Mouse (Mus musculus) ES-E14 (cell line): ENCODE results near the gene Olfr522. TPM values are rescaled to one million over a fixed set of nuclear protein-coding genes. Genes with fewer than 3 reads are reported as not detected.
A peak's percentile ranks its signal among the peaks of the same experiment; 100 is the strongest.

Experiments used
- DNase-seq: peaks from one replicate; pipeline ENCODE4 v3.0.0-alpha.2; 2013; ENCODE audit warnings: low read depth, low spot score
- H3K27ac ChIP-seq: 2 replicates; pipeline ENCODE4 v1.5.1; 2012; ENCODE audit warnings: low read depth, mild to moderate bottlenecking, low read length, moderate library complexity, mixed read lengths; ENCODE audit not compliant: poor library complexity, insufficient read depth, severe bottlenecking
- H3K36me3 ChIP-seq: 2 replicates; pipeline ENCODE4 v1.6.1; 2012; ENCODE audit warnings: mild to moderate bottlenecking, low read length, moderate library complexity, mixed read lengths; ENCODE audit not compliant: control insufficient read depth, poor library complexity, insufficient read depth, severe bottlenecking
- H3K4me1 ChIP-seq, 2 experiments: fragments of 150-350 bp in 1 of 2; sonication (generic) in 1 of 2; 2 replicates each; pipeline ENCODE4 v1.6.1; 2012; ENCODE audit warnings: low read length in 2 of 2, mild to moderate bottlenecking in 1 of 2, mixed read lengths in 1 of 2; ENCODE audit not compliant: control insufficient read depth in 2 of 2, insufficient read depth in 2 of 2, poor library complexity in 1 of 2
- H3K4me3 ChIP-seq, 2 experiments: fragments of 150-350 bp in 1 of 2; sonication (generic) in 1 of 2; 2 replicates each; pipeline ENCODE4 v1.5.1; 2012; ENCODE audit warnings: low read length in 2 of 2, low read depth in 1 of 2, mild to moderate bottlenecking in 1 of 2, mixed read lengths in 1 of 2; ENCODE audit not compliant: insufficient read depth in 1 of 2, poor library complexity in 1 of 2, severe bottlenecking in 1 of 2
- H3K9ac ChIP-seq: 2 replicates; pipeline ENCODE4 v1.6.1; 2012; ENCODE audit warnings: low read depth, mild to moderate bottlenecking, low read length, mixed read lengths; ENCODE audit not compliant: poor library complexity, insufficient read depth, severe bottlenecking
- H3K9me3 ChIP-seq: fragments of 150-350 bp; sonication (generic); 2 replicates; pipeline ENCODE4 v1.6.1; 2012; ENCODE audit warnings: low read depth, mild to moderate bottlenecking, low read length; ENCODE audit not compliant: control insufficient read depth, insufficient read depth
- CHD2 ChIP-seq: IDR thresholded peaks from 2 replicates; pipeline ENCODE4 v1.6.1; 2014; ENCODE audit warnings: mild to moderate bottlenecking, low read depth, low read length, inconsistent platforms
- HCFC1 ChIP-seq: IDR thresholded peaks from 2 replicates; pipeline ENCODE4 v1.6.1; 2012; ENCODE audit warnings: low read length, inconsistent platforms, borderline replicate concordance; ENCODE audit not compliant: insufficient read depth
- MAFK ChIP-seq: IDR thresholded peaks from 2 replicates; pipeline ENCODE4 v1.6.1; 2014; ENCODE audit warnings: mild to moderate bottlenecking, low read depth, low read length, inconsistent platforms; ENCODE audit not compliant: insufficient read depth
- ZC3H11A ChIP-seq: IDR thresholded peaks from 2 replicates; pipeline ENCODE4 v1.6.1; 2012; ENCODE audit warnings: low read depth, mild to moderate bottlenecking, inconsistent platforms, low read length, borderline replicate concordance
- ZNF384 ChIP-seq: IDR thresholded peaks from 2 replicates; pipeline ENCODE4 v1.6.1; 2012; ENCODE audit warnings: low read depth, low read length, inconsistent platforms
- in situ Hi-C, 2 experiments: fragments of 600-800 bp; cut with MboI; formaldehyde crosslinking; loops; one replicate each; pipeline ENCODE4 v1.15.1; 2025; ENCODE audit warnings: low sequenced_read_pairs in 2 of 2, inconsistent platforms in 1 of 2; ENCODE audit not compliant: unreplicated experiment in 2 of 2
- total RNA-seq: library from RNA; depleted of rRNA; stranded (reverse); fragments of 300-350 nt; gene quantifications from 2 replicates; pipeline ENCODE4 v1.2.3, GENCODE M21; 2012; rRNA removed

Olfr522 gene
- total RNA-seq, 1 experiment, result not detected

DNA sequence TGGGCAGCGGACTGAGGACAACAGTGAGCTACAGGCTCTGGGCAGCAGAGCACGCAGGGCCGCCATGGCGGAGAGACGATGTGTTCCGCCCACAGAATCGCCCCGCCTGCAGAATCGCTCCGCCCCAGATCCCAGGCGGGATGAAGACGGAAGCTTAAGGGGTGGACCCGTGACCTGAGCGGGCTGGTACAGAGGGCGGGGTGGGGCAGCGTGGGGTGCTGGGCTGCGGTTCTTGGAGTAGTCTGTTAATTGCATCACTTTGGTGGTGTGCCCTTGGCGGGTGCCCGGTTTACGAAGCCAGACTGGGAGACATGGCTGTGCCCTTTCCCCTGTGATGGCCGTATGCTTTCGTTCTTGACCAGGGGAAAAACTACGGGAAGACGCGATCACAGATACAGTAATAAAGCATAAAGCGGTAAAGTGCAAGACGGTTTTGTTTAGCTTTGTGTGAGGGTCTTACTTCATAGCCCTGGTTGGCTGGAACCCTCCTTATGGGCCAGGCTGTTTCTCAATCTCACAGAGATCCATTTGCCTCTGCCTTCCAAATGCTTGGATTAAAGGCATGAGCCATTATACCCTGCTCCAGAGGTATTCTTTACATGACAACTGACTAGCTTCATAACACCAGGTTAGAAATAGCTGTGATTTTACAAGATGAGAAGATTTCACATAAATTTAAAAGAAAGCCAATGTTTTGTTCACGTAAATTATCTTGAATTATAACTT is 48.1 kb downstream of the Olfr522 start, which contains the start of gene Echs1:
Echs1 (minus strand) TSS at position 148 of the 726 bp plus-strand sequence.
- DNase-seq, result peak; percentile 83
- peak within 1 kb of the TSS; percentile 90 to 98 for H3K4me3 ChIP-seq
- in situ Hi-C loops, result no loop called here

GRCm38 (mm10) chr7:140115583-140116328 is 48.8 kb downstream of the Olfr522 start, which contains the start of gene Paox:
Paox (plus strand) TSS chr7:140115799.
- peaks cover 14% of the 10 kb centered on the region; the same call in 1 of the 2 replicates for H3K36me3 ChIP-seq
- H3K9ac ChIP-seq, result peak within 1 kb of the TSS; percentile 92
- H3K4me3 ChIP-seq, result peak within 1 kb of the TSS; percentile 90 to 98
- H3K9me3 ChIP-seq, result no peaks in the 10 kb centered on the region
- TF ChIP-seq ZNF384 (no peak), HCFC1 (no peak), CHD2 (no peak), MAFK (no peak), ZC3H11A (no peak)
- in situ Hi-C loops, result no loop called here
- peak; percentile 69 for DNase-seq
- 0 out of 4 replicates have a peak, but pooled peaks cover 1 to 2% of the 10 kb centered on the region in 2 experiments for H3K4me1 ChIP-seq
- H3K27ac ChIP-seq, result peak within 1 kb of the TSS; percentile 71; the same call in 1 of the 2 replicates

More for the DNA sequence above, 48.1 kb downstream of the Olfr522 start, which contains the start of gene Echs1:
- H3K27ac ChIP-seq, result peak within 1 kb of the TSS; percentile 71; the same call in 1 of the 2 replicates
- H3K9me3 ChIP-seq, result no peaks in the 10 kb centered on the region
- peaks cover 10% of the 10 kb centered on the region; the same call in 1 of the 2 replicates for H3K36me3 ChIP-seq
- H3K4me1 ChIP-seq, result 0 out of 4 replicates have a peak, but pooled peaks cover 1 to 4% of the 10 kb centered on the region in 2 experiments
- TF ChIP-seq HCFC1 (no peak), MAFK (0 out of 2 replicates have a peak, but pooled peaks have one; percentile 20), CHD2 (no peak)
- H3K9ac ChIP-seq, result peak within 1 kb of the TSS; percentile 92

DNA sequence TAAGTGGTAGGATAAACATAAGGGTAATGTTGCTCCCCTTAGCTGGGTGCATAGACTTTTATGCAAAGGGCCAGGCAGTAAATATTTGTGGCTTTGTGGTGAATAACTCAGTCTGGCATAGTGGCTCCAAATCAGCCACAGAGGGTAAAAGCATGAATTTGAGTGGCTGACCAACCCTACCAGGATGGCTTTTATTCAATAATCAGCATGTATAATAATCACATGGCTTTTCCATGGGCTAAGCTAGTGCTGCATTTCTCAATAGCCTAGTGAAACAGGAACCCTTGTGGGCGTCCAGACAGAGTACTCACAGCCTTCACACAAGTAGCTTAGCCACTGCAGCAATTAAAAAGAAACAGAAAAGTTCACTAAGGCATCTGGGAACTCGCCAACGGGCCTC is 52.6 kb downstream of the Olfr522 start:
- Histone ChIP-seq H3K27ac (no peak overlapping the region), H3K36me3 (peaks cover 33% of the 10 kb centered on the region), H3K9me3 (no peaks in the 10 kb centered on the region), H3K4me1 (0 out of 4 replicates have a peak, but pooled peaks cover 0 to 2% of the 10 kb centered on the region in 2 experiments), H3K4me3 (no peak overlapping the region), H3K9ac (no peak overlapping the region)
- DNase-seq, result no peak
- TF ChIP-seq HCFC1 (no peak), CHD2 (no peak)
- in situ Hi-C loops, result no loop called here

Other genes with a start within 250 kb of the Olfr522 start
- 147 and 174 TPM in 2 replicates for gene Utf1, start 221.0 kb downstream of the Olfr522 start, total RNA-seq
- 1.8 TPM in 2 replicates for gene 6430531B16Rik, start 186.0 kb downstream of the Olfr522 start, total RNA-seq
- gene Adam8, start 172.2 kb downstream of the Olfr522 start, total RNA-seq, result 7.6 and 8.3 TPM in 2 replicates
- 27.1 and 29.6 TPM in 2 replicates for gene Zfp511, start 128.4 kb downstream of the Olfr522 start, total RNA-seq
- 28.1 and 29.0 TPM in 2 replicates for gene Tubgcp2, start 128.1 kb downstream of the Olfr522 start, total RNA-seq
- 0.16 and 0.27 TPM in 2 replicates for gene Msx3, start 115.7 kb downstream of the Olfr522 start, total RNA-seq
- 0.26 TPM in 1 of 2 replicates, not detected in the other for gene Caly, start 82.2 kb downstream of the Olfr522 start, total RNA-seq
- 0.49 TPM in 1 of 2 replicates, not detected in the other for gene Prap1, start 71.4 kb downstream of the Olfr522 start, total RNA-seq
- 6.6 and 11.9 TPM in 2 replicates for gene Fuom, start 62.3 kb downstream of the Olfr522 start, total RNA-seq
- gene Paox, start 49.0 kb downstream of the Olfr522 start, total RNA-seq, result 9.1 and 15.5 TPM in 2 replicates
- 47.0 and 58.3 TPM in 2 replicates for gene Echs1, start 48.3 kb downstream of the Olfr522 start, total RNA-seq
- 21.0 and 23.0 TPM in 2 replicates for gene Mtg1, start 27.2 kb downstream of the Olfr522 start, total RNA-seq
- 0.27 and 0.48 TPM in 2 replicates for gene Sprn, start 9.9 kb downstream of the Olfr522 start, total RNA-seq
- gene Olfr523, start 8.5 kb upstream of the Olfr522 start, total RNA-seq, result not detected in 2 replicates
- not detected in 2 replicates for gene Olfr524, start 41.2 kb upstream of the Olfr522 start, total RNA-seq
- gene Cd163l1, start 53.5 kb upstream of the Olfr522 start, total RNA-seq, result not detected in 2 replicates
- gene 5830411N06Rik, start 82.5 kb upstream of the Olfr522 start, total RNA-seq, result not detected in 2 replicates
- not detected in 2 replicates for gene Olfr525, start 156.1 kb upstream of the Olfr522 start, total RNA-seq
- not detected in 2 replicates for gene Olfr527, start 169.3 kb upstream of the Olfr522 start, total RNA-seq
- not detected in 2 replicates for gene Olfr60, start 196.9 kb upstream of the Olfr522 start, total RNA-seq
- not detected in 2 replicates for gene Olfr530, start 211.6 kb upstream of the Olfr522 start, total RNA-seq
- not detected in 2 replicates for gene Olfr531, start 238.2 kb upstream of the Olfr522 start, total RNA-seq